Mouse (Mus musculus): Measurements from ENCODE around the gene Zfand2b. TPM values are rescaled to one million over a fixed set of nuclear protein-coding genes. Genes with fewer than 3 reads are reported as not detected.

Zfand2b gene
- polyA plus RNA-seq, 1 experiment from 2014 or later, result 32.1 TPM

GRCm38 (mm10) chr1:75142301-75143261 lies 25.9 kb upstream of the Zfand2b start, which contains the start of the genes Cnppd1 and Retreg2:
TSS of gene Cnppd1 (minus strand) at chr1:75142711.
TSS of gene Retreg2 (plus strand) at chr1:75142778.
- WGBS, result under 1% methylated on average over 91 of the region's 91 CpGs
- no peaks in the 10 kb centered on the region for H3K9me3 ChIP-seq

GRCm38 (mm10) chr1:75145589-75145988 lies 22.9 kb upstream of the Zfand2b start:
- 84% methylated on average over 3 of the region's 3 CpGs for WGBS
- no peaks in the 10 kb centered on the region for H3K9me3 ChIP-seq
- H3K36me3 ChIP-seq, result peaks cover 50% of the 10 kb centered on the region
- no peak overlapping the region for H3K4me3 ChIP-seq
- H3K27me3 ChIP-seq (ENCODE audit: insufficient read depth, poor library complexity, severe bottlenecking), result no peaks in the 10 kb centered on the region
- DNase-seq (ENCODE audit: low spot score), result no peak
- no peak overlapping the region for H3K27ac ChIP-seq
- H3K4me1 ChIP-seq, result peaks cover 21% of the 10 kb centered on the region

More at GRCm38 (mm10) chr1:75142301-75143261, 25.9 kb upstream of the Zfand2b start, which contains the start of the genes Cnppd1 and Retreg2:
- Histone ChIP-seq H3K36me3 (peaks cover 58% of the 10 kb centered on the region), H3K4me3 (peak within 1 kb of the TSS; percentile 93), H3K27ac (peak within 1 kb of the TSS; percentile 97), H3K4me1 (peaks cover 24% of the 10 kb centered on the region), H3K27me3 (ENCODE audit: insufficient read depth, poor library complexity, severe bottlenecking) (no peaks in the 10 kb centered on the region)
- peak; percentile 97 for DNase-seq (ENCODE audit: low spot score)

- 59% methylated on average over 7 of the region's 7 CpGs for WGBS
- Histone ChIP-seq H3K27ac (no peak overlapping the region), H3K4me3 (no peak overlapping the region), H3K27me3 (ENCODE audit: insufficient read depth, poor library complexity, severe bottlenecking) (no peaks in the 10 kb centered on the region), H3K36me3 (peaks cover 50% of the 10 kb centered on the region), H3K4me1 (0 out of 2 replicates have a peak, but pooled peaks cover 8% of the 10 kb centered on the region), H3K9me3 (no peaks in the 10 kb centered on the region)
- DNase-seq (ENCODE audit: low spot score), result no peak
These were observed 20.9 kb upstream of the Zfand2b start for GRCm38 (mm10) chr1:75147411-75148135.

- no peak overlapping the region for H3K4me3 ChIP-seq
- DNase-seq (ENCODE audit: low spot score), result no peak
- WGBS, result 86% methylated on average over 4 of the region's 4 CpGs
- 0 out of 2 replicates have a peak, but pooled peaks cover 6% of the 10 kb centered on the region for H3K4me1 ChIP-seq
- peaks cover 50% of the 10 kb centered on the region for H3K36me3 ChIP-seq
- H3K9me3 ChIP-seq, result no peaks in the 10 kb centered on the region
- H3K27me3 ChIP-seq (ENCODE audit: insufficient read depth, poor library complexity, severe bottlenecking), result no peaks in the 10 kb centered on the region
- H3K27ac ChIP-seq, result no peak overlapping the region
These were observed 19.7 kb upstream of the Zfand2b start for GRCm38 (mm10) chr1:75148727-75149126.

- Histone ChIP-seq H3K36me3 (no peaks in the 10 kb centered on the region), H3K4me3 (no peak overlapping the region), H3K4me1 (no peaks in the 10 kb centered on the region), H3K27ac (no peak overlapping the region), H3K9me3 (no peaks in the 10 kb centered on the region), H3K27me3 (ENCODE audit: insufficient read depth, poor library complexity, severe bottlenecking) (no peaks in the 10 kb centered on the region)
- DNase-seq (ENCODE audit: low spot score), result no peak
- WGBS, result 56% methylated on average over 3 of the region's 3 CpGs
These were observed 12.6 kb upstream of the Zfand2b start for GRCm38 (mm10) chr1:75155837-75156236.

GRCm38 (mm10) chr1:75158990-75159389 lies 9.5 kb upstream of the Zfand2b start:
- H3K4me3 ChIP-seq, result no peak overlapping the region
- no peaks in the 10 kb centered on the region for H3K9me3 ChIP-seq
- H3K27me3 ChIP-seq (ENCODE audit: insufficient read depth, poor library complexity, severe bottlenecking), result no peaks in the 10 kb centered on the region
- H3K4me1 ChIP-seq, result no peaks in the 10 kb centered on the region
- H3K36me3 ChIP-seq, result no peaks in the 10 kb centered on the region
- DNase-seq (ENCODE audit: low spot score), result no peak
- H3K27ac ChIP-seq, result no peak overlapping the region

GRCm38 (mm10) chr1:75159540-75160255 lies 8.7 kb upstream of the Zfand2b start:
- Histone ChIP-seq H3K27ac (no peak overlapping the region), H3K27me3 (ENCODE audit: insufficient read depth, poor library complexity, severe bottlenecking) (no peaks in the 10 kb centered on the region), H3K36me3 (no peaks in the 10 kb centered on the region), H3K9me3 (no peaks in the 10 kb centered on the region), H3K4me1 (no peaks in the 10 kb centered on the region), H3K4me3 (no peak overlapping the region)
- DNase-seq (ENCODE audit: low spot score), result no peak
- 47% methylated on average over 5 of the region's 5 CpGs for WGBS

GRCm38 (mm10) chr1:75160256-75160617 lies 8.2 kb upstream of the Zfand2b start:
- 57% methylated on average over 4 of the region's 4 CpGs for WGBS
- DNase-seq (ENCODE audit: low spot score), result no peak
- Histone ChIP-seq H3K4me1 (no peaks in the 10 kb centered on the region), H3K4me3 (no peak overlapping the region), H3K27ac (no peak overlapping the region), H3K9me3 (no peaks in the 10 kb centered on the region), H3K36me3 (no peaks in the 10 kb centered on the region), H3K27me3 (ENCODE audit: insufficient read depth, poor library complexity, severe bottlenecking) (no peaks in the 10 kb centered on the region)

GRCm38 (mm10) chr1:75168093-75168471 lies 364 bp upstream of the Zfand2b start:
- no peak for DNase-seq (ENCODE audit: low spot score)
- Histone ChIP-seq H3K27me3 (ENCODE audit: insufficient read depth, poor library complexity, severe bottlenecking) (no peaks in the 10 kb centered on the region), H3K27ac (peak overlapping the region; percentile 94), H3K9me3 (no peaks in the 10 kb centered on the region), H3K36me3 (peaks cover 33% of the 10 kb centered on the region), H3K4me1 (peaks cover 16% of the 10 kb centered on the region), H3K4me3 (peak overlapping the region; percentile 89)
- 8% methylated on average over 7 of the region's 7 CpGs for WGBS

- peak overlapping the region; percentile 80 for H3K4me3 ChIP-seq
- DNase-seq (ENCODE audit: low spot score), result peak; percentile 81
- peak overlapping the region; percentile 77 for H3K27ac ChIP-seq
- H3K36me3 ChIP-seq, result peaks cover 66% of the 10 kb centered on the region
- WGBS, result 8% methylated on average over 23 of the region's 23 CpGs
- no peaks in the 10 kb centered on the region for H3K9me3 ChIP-seq
- no peaks in the 10 kb centered on the region for H3K27me3 ChIP-seq (ENCODE audit: insufficient read depth, poor library complexity, severe bottlenecking)
- peaks cover 14% of the 10 kb centered on the region for H3K4me1 ChIP-seq
These were observed 11.1 kb downstream of the Zfand2b start for GRCm38 (mm10) chr1:75179334-75180104.

- H3K27me3 ChIP-seq (ENCODE audit: insufficient read depth, poor library complexity, severe bottlenecking), result no peaks in the 10 kb centered on the region
- under 1% methylated on average over 31 of the region's 31 CpGs for WGBS
These were observed 11.7 kb downstream of the Zfand2b start, which contains the start of gene Abcb6 for GRCm38 (mm10) chr1:75180105-75180590. TSS of gene Abcb6 (minus strand) at chr1:75180392.

GRCm38 (mm10) chr1:75180741-75181140 lies 12.3 kb downstream of the Zfand2b start:
- H3K27me3 ChIP-seq (ENCODE audit: insufficient read depth, poor library complexity, severe bottlenecking), result no peaks in the 10 kb centered on the region
- peak overlapping the region; percentile 77 for H3K27ac ChIP-seq
- DNase-seq (ENCODE audit: low spot score), result no peak
- H3K4me1 ChIP-seq, result peaks cover 14% of the 10 kb centered on the region
- 34% methylated on average over 7 of the region's 7 CpGs for WGBS
- peaks cover 68% of the 10 kb centered on the region for H3K36me3 ChIP-seq
- H3K9me3 ChIP-seq, result no peaks in the 10 kb centered on the region
- peak overlapping the region; percentile 80 for H3K4me3 ChIP-seq

More at GRCm38 (mm10) chr1:75180105-75180590, 11.7 kb downstream of the Zfand2b start, which contains the start of gene Abcb6:
- Histone ChIP-seq H3K36me3 (peaks cover 68% of the 10 kb centered on the region), H3K27ac (peak within 1 kb of the TSS; percentile 77), H3K4me1 (peaks cover 14% of the 10 kb centered on the region), H3K4me3 (peak within 1 kb of the TSS; percentile 80), H3K9me3 (no peaks in the 10 kb centered on the region)
- peak; percentile 98 for DNase-seq (ENCODE audit: low spot score)
